Mouse (Mus musculus) CH12.LX (cell line): ENCODE data around the gene Smyd3.

Experiments
- BHLHE40 ChIP-seq: IDR thresholded peaks from 2 replicates; pipeline ENCODE4 v1.6.1; 2011; ENCODE audit warnings: mild to moderate bottlenecking, low read depth, low read length, improper control_type of control experiment
- CHD2 ChIP-seq: IDR thresholded peaks from 2 replicates; pipeline ENCODE4 v1.6.1; 2011; ENCODE audit warnings: low read length, improper control_type of control experiment
- CTCF ChIP-seq, 2 experiments: IDR thresholded peaks in 1 of 2; conservative IDR thresholded peaks in 1 of 2; 2 replicates each; pipeline ENCODE4 v1.5.1; 2011 to 2012; ENCODE audit warnings: low read depth in 2 of 2, low read length in 2 of 2, improper control_type of control experiment in 1 of 2, inconsistent platforms in 1 of 2, mild to moderate bottlenecking in 1 of 2, moderate library complexity in 1 of 2
- ELF1 ChIP-seq: IDR thresholded peaks from 2 replicates; pipeline ENCODE4 v1.6.1; 2014; ENCODE audit warnings: low read depth, mild to moderate bottlenecking, inconsistent platforms, low read length, improper control_type of control experiment
- EP300 ChIP-seq: IDR thresholded peaks from 2 replicates; pipeline ENCODE4 v1.6.1; 2011; ENCODE audit warnings: low read length, improper control_type of control experiment
- MAZ ChIP-seq: IDR thresholded peaks from 2 replicates; pipeline ENCODE4 v1.6.1; 2012; ENCODE audit warnings: low read depth, mild to moderate bottlenecking, inconsistent platforms, low read length, improper control_type of control experiment, moderate library complexity
- MYC ChIP-seq: IDR thresholded peaks from 2 replicates; pipeline ENCODE4 v1.6.1; 2011; ENCODE audit warnings: low read depth, mild to moderate bottlenecking, improper control_type of control experiment, low read length
- POLR2A ChIP-seq: IDR thresholded peaks from 2 replicates; pipeline ENCODE4 v1.6.1; 2011; ENCODE audit warnings: low read depth, mild to moderate bottlenecking, improper control_type of control experiment, low read length
- USF1 ChIP-seq: IDR thresholded peaks from 2 replicates; pipeline ENCODE4 v1.6.1; 2014; ENCODE audit warnings: low read depth, mild to moderate bottlenecking, inconsistent platforms, low read length, improper control_type of control experiment
- ZKSCAN1 ChIP-seq: IDR thresholded peaks from 2 replicates; pipeline ENCODE4 v1.6.1; 2012; ENCODE audit warnings: low read depth, inconsistent platforms, low read length, improper control_type of control experiment, borderline replicate concordance
- ZNF384 ChIP-seq: IDR thresholded peaks from 2 replicates; pipeline ENCODE4 v1.6.1; 2012; ENCODE audit warnings: low read depth, low read length, improper control_type of control experiment, inconsistent platforms

GRCm38 (mm10) chr1:179073846-179074245, 444.0 kb downstream of the Smyd3 start:
- TF ChIP-seq CTCF (conservative IDR thresholded peaks at IDR 0.05 in 1 of 2, IDR thresholded peaks at IDR 0.05 in 1 of 2; ENCODE audit: low read depth in 2 of 2, low read length in 2 of 2) (no peak), USF1 (no peak), ZNF384 (no peak), ELF1 (no peak), MYC (no peak), ZKSCAN1 (no peak), MAZ (no peak), EP300 (no peak), POLR2A (no peak), CHD2 (no peak), BHLHE40 (no peak)
